Mouse (Mus musculus) neural tube, embryonic 15.5 days (tissue): ENCODE results near the gene Arcn1. TPM values are rescaled to one million over a fixed set of nuclear protein-coding genes. Genes with fewer than 3 reads are reported as not detected.

Source experiments
- ATAC-seq: fragments of 200-750 bp; cut with Nextera tagmentation; 2 replicates; pipeline ENCODE4 v1.8.0; 2017; ENCODE audit warnings: mild to moderate bottlenecking, moderate TSS enrichment, moderate library complexity; ENCODE audit not compliant: low FRiP score
- H3K27ac ChIP-seq: fragments of 300-500 bp; sonication (generic); replicated peaks from 2 replicates; pipeline ENCODE4 v1.5.1; 2015; ENCODE audit warnings: mild to moderate bottlenecking, inconsistent platforms
- H3K27me3 ChIP-seq: fragments of 300-500 bp; sonication (generic); replicated peaks from 2 replicates; pipeline ENCODE4 v1.6.1; 2015; ENCODE audit warnings: inconsistent platforms
- H3K36me3 ChIP-seq: fragments of 300-500 bp; sonication (generic); 2 replicates; pipeline ENCODE4 v1.6.1; 2015; ENCODE audit warnings: inconsistent platforms
- H3K4me1 ChIP-seq: fragments of 300-500 bp; sonication (generic); 2 replicates; pipeline ENCODE4 v1.6.1; 2015; ENCODE audit warnings: inconsistent platforms
- H3K4me2 ChIP-seq: fragments of 300-500 bp; sonication (generic); 2 replicates; pipeline ENCODE4 v1.6.1; 2015; ENCODE audit warnings: inconsistent platforms, mild to moderate bottlenecking, moderate library complexity
- H3K4me3 ChIP-seq: fragments of 300-500 bp; sonication (generic); replicated peaks from 2 replicates; pipeline ENCODE4 v1.5.1; 2015; ENCODE audit warnings: mild to moderate bottlenecking, inconsistent platforms
- H3K9ac ChIP-seq: fragments of 300-500 bp; sonication (generic); replicated peaks from 2 replicates; pipeline ENCODE4 v1.6.1; 2015; ENCODE audit warnings: mild to moderate bottlenecking, inconsistent platforms
- H3K9me3 ChIP-seq: fragments of 300-500 bp; sonication (generic); replicated peaks from 2 replicates; pipeline ENCODE4 v1.6.1; 2016; ENCODE audit warnings: inconsistent platforms
- WGBS: fragments of 180-500 bp; shearing (Covaris S2); methylation state at CpG from one replicate; pipeline ENCODE4 v1.1.7; 2015; ENCODE audit warnings: mixed read lengths; 5-methylcytosine and 5-hydroxymethylcytosine counted together
- polyA plus RNA-seq: library from polyadenylated mRNA; unstranded; fragments of >200 nt; fragmentation: Nextera tagmentation; extraction: Ambion mirVana; gene quantifications from 2 replicates; pipeline ENCODE4 v1.2.1, GENCODE M21; 2015

Gene Arcn1
- polyA plus RNA-seq, 1 experiment from 2014 or later = 135 TPM

- WGBS = 40% methylated on average over 6 of the region's 6 CpGs
- ATAC-seq = no peak; the same call in 1 of the 2 replicates
- Histone ChIP-seq H3K9me3 (no peaks in the 10 kb centered on the region), H3K9ac (no peak overlapping the region), H3K27ac (peak overlapping the region; percentile 38), H3K36me3 (no peaks in the 10 kb centered on the region), H3K4me3 (no peak overlapping the region), H3K4me2 (no peak overlapping the region), H3K27me3 (no peaks in the 10 kb centered on the region), H3K4me1 (peaks cover 72% of the 10 kb centered on the region)
Measured at GRCm38 (mm10) chr9:44724223-44724622, 43.4 kb downstream of the Arcn1 start.

- 63% methylated on average over 11 of the region's 11 CpGs for WGBS
- H3K9ac ChIP-seq = no peak overlapping the region
- H3K36me3 ChIP-seq = no peaks in the 10 kb centered on the region
Measured at GRCm38 (mm10) chr9:44723521-44724041, 44.1 kb downstream of the Arcn1 start.

GRCm38 (mm10) chr9:44723008-44723407, 44.6 kb downstream of the Arcn1 start:
- H3K4me1 ChIP-seq = peaks cover 81% of the 10 kb centered on the region
- no peak overlapping the region for H3K9ac ChIP-seq
- H3K4me3 ChIP-seq = no peak overlapping the region
- H3K27me3 ChIP-seq = no peaks in the 10 kb centered on the region
- no peak for ATAC-seq
- 39% methylated on average over 7 of the region's 7 CpGs for WGBS
- H3K4me2 ChIP-seq = no peak overlapping the region
- no peaks in the 10 kb centered on the region for H3K36me3 ChIP-seq
- H3K9me3 ChIP-seq = no peaks in the 10 kb centered on the region
- H3K27ac ChIP-seq = peak overlapping the region; percentile 38; the same call in 1 of the 2 replicates

More at GRCm38 (mm10) chr9:44723521-44724041, 44.1 kb downstream of the Arcn1 start:
- Histone ChIP-seq H3K4me1 (peaks cover 77% of the 10 kb centered on the region), H3K4me2 (no peak overlapping the region), H3K27me3 (no peaks in the 10 kb centered on the region), H3K4me3 (no peak overlapping the region), H3K27ac (peak overlapping the region; percentile 38), H3K9me3 (no peaks in the 10 kb centered on the region)
- ATAC-seq = no peak

- Histone ChIP-seq H3K36me3 (0 out of 2 replicates have a peak, but pooled peaks cover 1% of the 10 kb centered on the region), H3K9me3 (no peaks in the 10 kb centered on the region), H3K4me1 (peaks cover 85% of the 10 kb centered on the region), H3K4me3 (no peak overlapping the region), H3K27me3 (no peaks in the 10 kb centered on the region), H3K27ac (peak overlapping the region; percentile 38; the same call in 1 of the 2 replicates), H3K9ac (no peak overlapping the region), H3K4me2 (no peak overlapping the region)
- WGBS = 47% methylated on average over 7 of the region's 7 CpGs
- no peak for ATAC-seq
Measured at GRCm38 (mm10) chr9:44722575-44722974, 45.1 kb downstream of the Arcn1 start.

- WGBS = 87% methylated on average over 3 of the region's 3 CpGs
- Histone ChIP-seq H3K27me3 (no peaks in the 10 kb centered on the region), H3K27ac (peak overlapping the region; percentile 83), H3K9me3 (no peaks in the 10 kb centered on the region), H3K4me3 (peak overlapping the region; percentile 70; the same call in 1 of the 2 replicates), H3K4me2 (peak overlapping the region; percentile 91), H3K9ac (no peak overlapping the region), H3K36me3 (peaks cover 7% of the 10 kb centered on the region; the same call in 1 of the 2 replicates), H3K4me1 (peaks cover 86% of the 10 kb centered on the region)
- no peak for ATAC-seq
Measured at GRCm38 (mm10) chr9:44721877-44722186, 45.8 kb downstream of the Arcn1 start.

- peak; percentile 85 for ATAC-seq
- H3K36me3 ChIP-seq = peaks cover 12% of the 10 kb centered on the region
Measured at GRCm38 (mm10) chr9:44721154-44721876, 46.3 kb downstream of the Arcn1 start.

GRCm38 (mm10) chr9:44720358-44721153, 47.1 kb downstream of the Arcn1 start:
- Histone ChIP-seq H3K9ac (peak overlapping the region; percentile 83), H3K4me3 (peak overlapping the region; percentile 70), H3K9me3 (no peaks in the 10 kb centered on the region), H3K4me2 (peak overlapping the region; percentile 91), H3K27me3 (no peaks in the 10 kb centered on the region), H3K36me3 (peaks cover 20% of the 10 kb centered on the region), H3K27ac (peak overlapping the region; percentile 83), H3K4me1 (peaks cover 75% of the 10 kb centered on the region)
- ATAC-seq = peak; percentile 32
- 10% methylated on average over 9 of the region's 9 CpGs for WGBS

More at GRCm38 (mm10) chr9:44721154-44721876, 46.3 kb downstream of the Arcn1 start:
- Histone ChIP-seq H3K27me3 (no peaks in the 10 kb centered on the region), H3K9me3 (no peaks in the 10 kb centered on the region), H3K27ac (peak overlapping the region; percentile 83), H3K4me3 (peak overlapping the region; percentile 70), H3K4me1 (peaks cover 81% of the 10 kb centered on the region), H3K4me2 (peak overlapping the region; percentile 91), H3K9ac (peak overlapping the region; percentile 83)
- WGBS = 2% methylated on average over 38 of the region's 40 CpGs

- ATAC-seq = no peak
- no peaks in the 10 kb centered on the region for H3K27me3 ChIP-seq
- H3K4me1 ChIP-seq = peaks cover 68% of the 10 kb centered on the region
- peak overlapping the region; percentile 70 for H3K4me3 ChIP-seq
- peak overlapping the region; percentile 91 for H3K4me2 ChIP-seq
- H3K36me3 ChIP-seq = peaks cover 26% of the 10 kb centered on the region
- peak overlapping the region; percentile 83 for H3K9ac ChIP-seq
- 62% methylated on average over 8 of the region's 8 CpGs for WGBS
- no peaks in the 10 kb centered on the region for H3K9me3 ChIP-seq
- peak overlapping the region; percentile 83; the same call in 1 of the 2 replicates for H3K27ac ChIP-seq
Measured at GRCm38 (mm10) chr9:44719632-44720357, 47.9 kb downstream of the Arcn1 start.

- no peak overlapping the region for H3K4me3 ChIP-seq
- no peaks in the 10 kb centered on the region for H3K27me3 ChIP-seq
- ATAC-seq = no peak
- peaks cover 61% of the 10 kb centered on the region for H3K4me1 ChIP-seq
- no peaks in the 10 kb centered on the region for H3K9me3 ChIP-seq
- peaks cover 31% of the 10 kb centered on the region for H3K36me3 ChIP-seq
- 81% methylated on average over 12 of the region's 12 CpGs for WGBS
- H3K9ac ChIP-seq = no peak overlapping the region; the same call in 1 of the 2 replicates
- 0 out of 2 replicates have a peak overlapping the region, but pooled peaks have one; percentile 5 for H3K27ac ChIP-seq
- H3K4me2 ChIP-seq = peak overlapping the region; percentile 91
Measured at GRCm38 (mm10) chr9:44718937-44719631, 48.6 kb downstream of the Arcn1 start.

GRCm38 (mm10) chr9:44717822-44718242, 49.8 kb downstream of the Arcn1 start:
- 73% methylated on average over 10 of the region's 10 CpGs for WGBS
- H3K9ac ChIP-seq = no peak overlapping the region
- no peak for ATAC-seq
- H3K27ac ChIP-seq = no peak overlapping the region
- no peak overlapping the region for H3K4me3 ChIP-seq
- H3K4me2 ChIP-seq = no peak overlapping the region
- no peaks in the 10 kb centered on the region for H3K9me3 ChIP-seq
- H3K27me3 ChIP-seq = no peaks in the 10 kb centered on the region
- H3K4me1 ChIP-seq = peaks cover 52% of the 10 kb centered on the region
- peaks cover 31% of the 10 kb centered on the region for H3K36me3 ChIP-seq
